Mouse (Mus musculus): Measurements from ENCODE around the gene Rabggta. TPM values are rescaled to one million over a fixed set of nuclear protein-coding genes. Genes with fewer than 3 reads are reported as not detected.
A peak's percentile ranks its signal among the peaks of the same experiment; 100 is the strongest.

Rabggta gene
- polyA plus RNA-seq (2015; fragmentation: Nextera tagmentation; extraction: Ambion mirVana), result 36.9 and 37.5 TPM in 2 replicates

DNA sequence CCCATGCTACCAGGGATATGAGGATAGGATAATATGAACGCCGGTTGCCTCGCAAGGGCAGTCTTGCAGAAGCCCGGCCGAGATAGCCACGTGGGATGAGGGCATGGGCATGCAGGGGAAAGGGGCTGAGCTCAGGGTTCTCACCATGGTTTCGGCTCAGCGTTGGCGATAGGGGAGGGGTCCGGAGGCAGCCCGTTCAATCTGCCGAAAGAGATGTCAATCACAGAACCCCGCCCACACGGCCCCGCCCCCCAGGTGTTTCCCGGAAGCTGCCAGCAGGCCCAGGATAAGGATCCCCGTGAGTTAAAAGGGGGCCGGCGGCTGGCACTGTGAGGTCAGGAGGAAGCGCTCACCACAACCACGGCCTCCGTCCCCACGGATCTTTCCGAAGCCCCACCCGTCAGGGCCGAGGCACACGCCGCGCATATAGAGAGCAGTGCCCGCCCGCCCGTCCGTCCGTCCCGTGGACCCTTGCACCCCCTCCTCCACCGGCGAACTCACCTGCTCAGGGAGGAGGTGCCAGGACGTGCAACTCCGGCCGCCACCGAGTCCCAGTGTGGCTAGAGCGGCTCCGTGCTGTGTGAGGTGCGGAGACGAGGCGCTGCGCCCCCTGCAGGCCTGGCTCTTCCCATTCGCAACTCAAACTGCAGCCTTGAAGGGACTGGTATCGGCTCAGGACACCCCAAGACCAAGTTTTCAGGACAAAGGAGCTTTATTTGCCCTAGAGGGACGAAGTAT, at the start of gene Rabggta:
Gene Rabggta, minus strand, starts transcription at position 564 of the 738 bp plus-strand sequence.
- no peaks in the 10 kb centered on the region for H3K27me3 ChIP-seq (replicated peaks; ENCODE audit: control insufficient read depth, insufficient read depth, low read length)
- H3K9me3 ChIP-seq (ENCODE audit: control insufficient read depth, low read length), result no peaks in the 10 kb centered on the region
- H3K27ac ChIP-seq (ENCODE audit: low read length), result peak within 1 kb of the TSS; percentile 92
- ATAC-seq, result peak; percentile 97
- 0 out of 2 replicates have a peak, but pooled peaks cover 2% of the 10 kb centered on the region for H3K36me3 ChIP-seq (ENCODE audit: control insufficient read depth, insufficient read depth, low read length)
- peak within 1 kb of the TSS; percentile 91 for H3K9ac ChIP-seq (ENCODE audit: low read depth, low read length)
- H3K4me2 ChIP-seq (ENCODE audit: low read depth, low read length), result peak within 1 kb of the TSS; percentile 64
- peak within 1 kb of the TSS; percentile 83 for H3K4me3 ChIP-seq (ENCODE audit: low read length)
- peaks cover 3% of the 10 kb centered on the region; the same call in 1 of the 2 replicates for H3K4me1 ChIP-seq (ENCODE audit: control insufficient read depth, insufficient read depth, low read length)
- under 1% methylated on average over 49 of the region's 50 CpGs for WGBS

DNA sequence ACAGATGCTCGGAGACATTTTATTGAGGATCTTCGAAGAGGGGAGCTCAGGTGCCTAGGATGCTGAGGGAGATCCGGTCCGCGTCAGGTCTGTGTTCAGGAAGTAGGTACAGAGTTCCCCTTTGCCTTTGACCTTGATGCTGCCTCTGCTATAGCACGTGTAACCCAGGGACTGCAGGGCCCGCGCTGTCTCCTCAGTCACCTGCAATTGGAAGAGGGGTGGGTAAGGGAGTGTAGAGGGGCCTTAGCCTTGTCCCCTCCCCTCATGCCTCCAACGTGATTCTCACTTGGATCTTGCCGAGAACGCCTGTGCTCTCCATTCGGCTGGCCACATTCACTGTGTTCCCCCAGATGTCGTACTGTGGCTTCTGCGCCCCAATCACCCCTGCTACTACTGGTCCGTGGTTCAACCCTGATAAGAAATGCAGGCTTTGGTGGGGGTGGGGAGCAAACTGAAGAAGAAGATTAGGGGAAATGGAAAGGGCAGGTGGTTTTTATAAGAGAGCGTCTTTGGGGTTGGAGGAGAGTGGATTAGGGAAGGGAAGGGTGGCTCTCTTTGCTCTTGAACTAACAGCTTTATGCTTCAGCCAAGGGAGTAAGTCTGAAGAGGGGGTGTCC, 47.1 kb upstream of the Rabggta start:
- Histone ChIP-seq H3K27me3 (replicated peaks; ENCODE audit: control insufficient read depth, insufficient read depth, low read length) (peaks cover 11% of the 10 kb centered on the region), H3K27ac (ENCODE audit: low read length) (no peak overlapping the region), H3K4me3 (ENCODE audit: low read length) (no peak overlapping the region), H3K4me2 (ENCODE audit: low read depth, low read length) (no peak overlapping the region), H3K9me3 (ENCODE audit: control insufficient read depth, low read length) (no peaks in the 10 kb centered on the region), H3K4me1 (ENCODE audit: control insufficient read depth, insufficient read depth, low read length) (peaks cover 13% of the 10 kb centered on the region), H3K9ac (ENCODE audit: low read depth, low read length) (no peak overlapping the region), H3K36me3 (ENCODE audit: control insufficient read depth, insufficient read depth, low read length) (no peaks in the 10 kb centered on the region)
- no peak for ATAC-seq
- WGBS, result 74% methylated on average over 16 of the region's 16 CpGs

- Histone ChIP-seq H3K9me3 (ENCODE audit: control insufficient read depth, low read length) (no peaks in the 10 kb centered on the region), H3K4me1 (ENCODE audit: control insufficient read depth, insufficient read depth, low read length) (peaks cover 13% of the 10 kb centered on the region), H3K4me3 (ENCODE audit: low read length) (no peak overlapping the region), H3K27me3 (replicated peaks; ENCODE audit: control insufficient read depth, insufficient read depth, low read length) (peaks cover 11% of the 10 kb centered on the region), H3K27ac (ENCODE audit: low read length) (no peak overlapping the region), H3K36me3 (ENCODE audit: control insufficient read depth, insufficient read depth, low read length) (no peaks in the 10 kb centered on the region), H3K4me2 (ENCODE audit: low read depth, low read length) (no peak overlapping the region), H3K9ac (ENCODE audit: low read depth, low read length) (no peak overlapping the region; the same call in 1 of the 2 replicates)
- no peak for ATAC-seq
- 87% methylated on average over 6 of the region's 6 CpGs for WGBS
Observed at GRCm38 (mm10) chr14:55768555-55768954, 46.5 kb upstream of the Rabggta start.

DNA sequence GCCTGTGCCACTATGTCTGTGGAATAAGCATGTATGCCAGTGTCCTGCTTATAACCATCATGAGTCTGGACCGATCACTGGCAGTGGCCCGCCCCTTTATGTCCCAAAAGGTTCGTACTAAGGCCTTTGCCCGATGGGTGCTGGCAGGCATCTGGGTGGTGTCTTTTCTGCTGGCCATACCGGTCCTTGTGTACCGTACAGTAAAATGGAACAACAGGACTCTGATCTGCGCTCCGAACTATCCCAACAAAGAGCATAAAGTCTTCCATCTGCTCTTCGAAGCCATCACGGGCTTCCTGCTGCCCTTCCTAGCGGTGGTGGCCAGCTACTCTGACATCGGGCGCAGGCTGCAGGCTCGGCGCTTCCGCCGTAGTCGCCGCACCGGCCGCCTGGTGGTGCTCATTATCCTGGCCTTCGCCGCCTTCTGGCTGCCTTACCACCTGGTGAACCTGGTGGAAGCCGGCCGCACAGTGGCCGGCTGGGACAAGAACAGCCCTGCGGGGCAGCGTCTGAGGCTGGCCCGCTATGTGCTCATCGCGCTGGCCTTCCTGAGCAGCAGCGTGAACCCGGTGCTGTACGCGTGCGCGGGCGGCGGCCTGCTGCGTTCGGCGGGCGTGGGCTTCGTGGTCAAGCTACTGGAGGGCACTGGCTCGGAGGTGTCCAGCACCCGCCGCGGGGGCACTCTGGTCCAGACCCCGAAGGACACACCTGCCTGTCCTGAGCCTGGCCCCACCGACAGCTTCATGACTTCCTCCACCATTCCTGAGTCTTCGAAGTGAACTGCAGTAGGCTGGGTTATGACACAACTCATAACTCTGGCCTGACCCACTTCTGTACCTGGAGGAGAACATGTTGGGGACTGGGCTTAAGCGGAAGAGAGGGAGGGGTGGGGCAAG, 45.7 kb upstream of the Rabggta start:
- peak overlapping the region; percentile 92 for H3K4me2 ChIP-seq (ENCODE audit: low read depth, low read length)
- 11% methylated on average over 52 of the region's 52 CpGs for WGBS

DNA sequence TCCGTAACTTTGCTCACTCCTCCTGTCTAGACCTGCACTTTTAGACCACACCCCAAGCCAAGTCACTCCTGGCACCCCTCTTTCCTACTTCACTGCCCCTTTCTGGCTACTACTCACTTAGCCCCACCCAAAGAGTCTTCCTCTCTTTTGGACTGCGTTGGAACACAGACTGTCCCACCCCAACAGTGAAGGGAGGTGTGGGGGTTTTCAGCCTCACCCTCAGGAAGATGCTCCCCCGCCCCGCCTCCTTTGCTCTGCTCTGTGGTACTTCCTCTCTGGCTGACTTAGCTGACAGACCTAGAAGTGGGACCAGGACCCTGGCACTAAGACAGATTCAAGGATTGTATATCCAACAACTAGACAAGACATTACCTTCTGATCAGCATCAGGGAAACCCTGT, 43.6 kb upstream of the Rabggta start, which contains the start of gene Ltb4r1:
Gene Ltb4r1, plus strand, starts transcription at position 267 of the 400 bp plus-strand sequence.
- Histone ChIP-seq H3K4me1 (ENCODE audit: control insufficient read depth, insufficient read depth, low read length) (peaks cover 22% of the 10 kb centered on the region), H3K4me3 (ENCODE audit: low read length) (no peak within 1 kb of the TSS), H3K9me3 (ENCODE audit: control insufficient read depth, low read length) (no peaks in the 10 kb centered on the region), H3K27me3 (replicated peaks; ENCODE audit: control insufficient read depth, insufficient read depth, low read length) (peaks cover 22% of the 10 kb centered on the region), H3K36me3 (ENCODE audit: control insufficient read depth, insufficient read depth, low read length) (no peaks in the 10 kb centered on the region), H3K4me2 (ENCODE audit: low read depth, low read length) (no peak within 1 kb of the TSS), H3K27ac (ENCODE audit: low read length) (no peak within 1 kb of the TSS), H3K9ac (ENCODE audit: low read depth, low read length) (no peak within 1 kb of the TSS)
- ATAC-seq, result no peak
- 63% methylated on average over 4 of the region's 4 CpGs for WGBS

More for the DNA sequence above, 45.7 kb upstream of the Rabggta start:
- H3K4me1 ChIP-seq (ENCODE audit: control insufficient read depth, insufficient read depth, low read length), result peaks cover 14% of the 10 kb centered on the region
- H3K27me3 ChIP-seq (replicated peaks; ENCODE audit: control insufficient read depth, insufficient read depth, low read length), result peaks cover 11% of the 10 kb centered on the region
- peak overlapping the region; percentile 71 for H3K9ac ChIP-seq (ENCODE audit: low read depth, low read length)
- H3K9me3 ChIP-seq (ENCODE audit: control insufficient read depth, low read length), result no peaks in the 10 kb centered on the region
- no peaks in the 10 kb centered on the region for H3K36me3 ChIP-seq (ENCODE audit: control insufficient read depth, insufficient read depth, low read length)
- ATAC-seq, result peak; percentile 68
- no peak overlapping the region for H3K27ac ChIP-seq (ENCODE audit: low read length)
- peak overlapping the region; percentile 45 for H3K4me3 ChIP-seq (ENCODE audit: low read length)

- Histone ChIP-seq H3K4me2 (ENCODE audit: low read depth, low read length) (0 out of 2 replicates have a peak overlapping the region, but pooled peaks have one; percentile 100), H3K9ac (ENCODE audit: low read depth, low read length) (no peak overlapping the region), H3K4me3 (ENCODE audit: low read length) (no peak overlapping the region), H3K36me3 (ENCODE audit: control insufficient read depth, insufficient read depth, low read length) (no peaks in the 10 kb centered on the region), H3K27me3 (replicated peaks; ENCODE audit: control insufficient read depth, insufficient read depth, low read length) (peaks cover 23% of the 10 kb centered on the region), H3K9me3 (ENCODE audit: control insufficient read depth, low read length) (no peaks in the 10 kb centered on the region), H3K27ac (ENCODE audit: low read length) (peak overlapping the region; percentile 1; the same call in 1 of the 2 replicates), H3K4me1 (ENCODE audit: control insufficient read depth, insufficient read depth, low read length) (peaks cover 23% of the 10 kb centered on the region)
- ATAC-seq, result no peak
- WGBS, result 63% methylated on average over 7 of the region's 7 CpGs
Observed at GRCm38 (mm10) chr14:55763166-55763565, 41.1 kb upstream of the Rabggta start.

- peak; percentile 52 for ATAC-seq
Observed at GRCm38 (mm10) chr14:55762001-55762821, 40.1 kb upstream of the Rabggta start.

GRCm38 (mm10) chr14:55761163-55761562, 39.1 kb upstream of the Rabggta start, which contains the start of gene Ltb4r2:
Ltb4r2 (plus strand) TSS chr14:55761428.
- peaks cover 19% of the 10 kb centered on the region for H3K4me1 ChIP-seq (ENCODE audit: control insufficient read depth, insufficient read depth, low read length)
- H3K27ac ChIP-seq (ENCODE audit: low read length), result peak within 1 kb of the TSS; percentile 1
- ATAC-seq, result no peak
- 75% methylated on average over 6 of the region's 6 CpGs for WGBS
- peak within 1 kb of the TSS; percentile 84 for H3K9ac ChIP-seq (ENCODE audit: low read depth, low read length)
- H3K27me3 ChIP-seq (replicated peaks; ENCODE audit: control insufficient read depth, insufficient read depth, low read length), result peaks cover 16% of the 10 kb centered on the region
- peak within 1 kb of the TSS; percentile 100 for H3K4me2 ChIP-seq (ENCODE audit: low read depth, low read length)
- no peaks in the 10 kb centered on the region for H3K36me3 ChIP-seq (ENCODE audit: control insufficient read depth, insufficient read depth, low read length)
- peak within 1 kb of the TSS; percentile 66 for H3K4me3 ChIP-seq (ENCODE audit: low read length)
- no peaks in the 10 kb centered on the region for H3K9me3 ChIP-seq (ENCODE audit: control insufficient read depth, low read length)

More at GRCm38 (mm10) chr14:55762001-55762821, 40.1 kb upstream of the Rabggta start:
- H3K4me2 ChIP-seq (ENCODE audit: low read depth, low read length), result peak overlapping the region; percentile 100
- no peaks in the 10 kb centered on the region for H3K36me3 ChIP-seq (ENCODE audit: control insufficient read depth, insufficient read depth, low read length)
- H3K9ac ChIP-seq (ENCODE audit: low read depth, low read length), result peak overlapping the region; percentile 84
- H3K9me3 ChIP-seq (ENCODE audit: control insufficient read depth, low read length), result no peaks in the 10 kb centered on the region
- peaks cover 18% of the 10 kb centered on the region for H3K27me3 ChIP-seq (replicated peaks; ENCODE audit: control insufficient read depth, insufficient read depth, low read length)
- H3K4me3 ChIP-seq (ENCODE audit: low read length), result peak overlapping the region; percentile 66
- under 1% methylated on average over 77 of the region's 77 CpGs for WGBS
- peak overlapping the region; percentile 1 for H3K27ac ChIP-seq (ENCODE audit: low read length)
- peaks cover 19% of the 10 kb centered on the region for H3K4me1 ChIP-seq (ENCODE audit: control insufficient read depth, insufficient read depth, low read length)

Data from intestine, embryonic 16.5 days (tissue).